Mouse (Mus musculus) bone marrow, adult 2 months (tissue): ENCODE results near the gene Avp.

Experiments
- CTCF ChIP-seq: fragments of 200-500 bp; IDR thresholded peaks from 2 replicates; pipeline ENCODE4 v1.5.1; 2011; ENCODE audit warnings: low read length, control low read depth; ENCODE audit not compliant: control insufficient read depth, insufficient read depth
- POLR2A ChIP-seq: fragments of 200-500 bp; IDR thresholded peaks from 2 replicates; pipeline ENCODE4 v1.6.1; 2011; ENCODE audit warnings: low read depth, mild to moderate bottlenecking, control low read depth, low read length, borderline replicate concordance; ENCODE audit not compliant: control insufficient read depth

- TF ChIP-seq POLR2A (no peak), CTCF (no peak)
Observed at GRCm38 (mm10) chr2:130538876-130539546, 43.3 kb downstream of the Avp start.
